Mouse (Mus musculus) retina, postnatal 1 day (tissue): ENCODE results near the gene Surf1.
A peak's percentile ranks its signal among the peaks of the same experiment; 100 is the strongest.

Experiments used
- DNase-seq: peaks from one replicate; pipeline ENCODE4 v3.0.0-alpha.2; 2012

Gene Surf1

GRCm38 (mm10) chr2:26915927-26916728, at the start of gene Surf1, which contains the start of gene Surf2:
Gene Surf1 (minus strand): TSS chr2:26916530.
Gene Surf2 (plus strand): TSS chr2:26916367.
- DNase-seq = peak; percentile 91

DNA sequence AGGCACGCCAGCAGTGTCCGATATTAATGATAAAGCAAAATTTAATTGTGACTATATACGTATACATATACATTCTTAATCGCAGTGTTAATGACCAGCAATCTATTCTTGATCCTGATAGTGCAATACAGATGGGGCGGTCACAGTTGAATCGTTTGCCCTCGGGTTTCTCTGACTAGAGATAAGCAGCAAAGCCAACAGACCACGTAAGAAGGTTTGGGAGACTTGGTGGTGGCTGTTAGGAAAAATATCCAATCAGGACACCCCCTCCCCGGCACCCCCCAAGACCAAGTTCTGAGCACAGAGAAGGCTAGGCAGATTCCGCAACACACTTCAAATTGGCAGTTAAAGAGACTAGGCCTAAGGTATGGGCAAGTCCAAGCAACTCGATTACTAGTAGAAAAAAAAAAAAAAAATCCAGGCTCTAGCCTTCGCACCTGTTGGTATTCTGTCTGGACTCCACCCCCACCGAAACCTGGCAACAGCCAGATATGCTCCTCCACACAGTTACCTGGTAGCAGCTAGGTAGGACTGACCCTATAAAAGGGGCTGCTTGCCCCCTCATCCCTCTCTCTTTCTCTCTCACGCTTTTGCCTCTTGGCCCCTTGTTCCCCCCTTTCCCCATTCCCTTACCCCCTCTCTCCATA, 48.5 kb upstream of the Surf1 start:
- DNase-seq = peak; percentile 8

DNA sequence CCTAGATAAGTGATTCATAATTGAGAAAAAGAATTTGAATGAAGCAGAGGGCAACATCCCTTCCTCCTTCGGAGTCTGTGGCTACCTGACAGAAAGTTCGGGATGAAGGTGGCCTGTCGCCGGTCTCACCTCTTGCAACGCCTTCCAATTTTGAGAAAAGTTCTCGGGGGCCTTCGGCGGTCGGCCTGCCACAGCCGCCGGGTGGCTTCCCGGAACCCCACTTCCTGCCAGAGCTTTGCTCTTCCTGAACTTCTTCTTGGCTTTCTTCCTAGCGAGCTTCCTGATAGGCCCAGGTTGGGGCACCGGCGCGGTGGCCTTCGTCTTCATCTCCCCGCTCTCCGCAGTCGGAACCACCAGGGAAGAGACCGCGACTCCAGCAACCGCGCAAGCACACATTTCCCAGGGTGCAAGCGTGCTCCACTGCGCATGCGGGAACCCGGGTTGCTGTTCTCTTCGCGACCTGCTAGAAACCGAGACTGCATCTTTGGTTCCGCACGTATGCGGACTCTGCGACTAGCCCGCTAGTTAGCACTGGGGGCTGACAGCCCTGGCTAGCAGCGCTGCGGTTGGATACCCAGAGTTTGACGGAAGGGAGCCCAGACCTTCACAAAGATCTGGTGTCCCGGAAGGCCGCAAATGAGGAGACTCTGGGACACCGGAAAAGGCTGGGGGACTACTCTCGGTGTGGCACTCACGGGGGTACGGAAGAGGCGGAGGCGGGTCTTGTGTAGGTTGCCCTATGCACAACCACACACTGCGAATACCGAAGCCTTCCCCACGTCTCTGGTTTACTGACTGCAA, 47.8 kb upstream of the Surf1 start, which contains the start of gene Rexo4:
TSS of gene Rexo4 (minus strand) at position 464 of the 801 bp plus-strand sequence.
- DNase-seq = peak; percentile 98

- DNase-seq = peak; percentile 22
Measured at GRCm38 (mm10) chr2:26960756-26961155, 44.4 kb upstream of the Surf1 start.

- no peak for DNase-seq
Measured at GRCm38 (mm10) chr2:26957488-26957859, 41.1 kb upstream of the Surf1 start.

DNA sequence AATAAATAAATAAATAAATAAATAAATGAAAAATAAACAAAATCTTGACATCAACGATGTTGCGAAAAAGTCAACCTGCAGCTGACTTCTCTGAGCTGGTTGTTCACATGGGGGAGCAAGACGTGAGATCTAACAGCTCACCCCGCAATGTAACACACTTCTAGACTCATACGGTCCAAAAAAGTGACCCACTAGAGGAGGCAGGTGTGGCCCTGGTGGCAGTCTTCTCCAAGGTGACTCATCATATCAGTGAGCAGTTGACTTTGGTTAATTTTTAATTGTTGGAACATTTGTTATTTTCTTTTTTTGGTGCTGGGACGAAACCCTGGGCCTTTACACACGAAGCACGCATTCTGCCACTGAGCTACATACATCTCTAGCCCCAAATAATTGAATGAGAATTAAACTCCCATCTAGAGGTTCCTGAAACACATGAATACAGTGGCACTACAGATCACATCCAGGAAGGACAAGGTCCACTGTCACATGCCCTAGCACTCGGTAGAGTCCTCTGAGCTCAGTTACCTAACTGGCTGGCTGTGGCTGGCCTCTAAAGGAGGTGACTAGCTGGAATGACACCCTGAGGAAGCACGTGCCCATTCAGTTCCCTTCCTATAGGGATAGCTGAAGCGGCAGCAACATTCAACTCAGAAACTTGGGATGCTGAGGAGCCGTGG, 40.6 kb upstream of the Surf1 start:
- DNase-seq = no peak

- no peak for DNase-seq
Measured at GRCm38 (mm10) chr2:26954735-26955395, 38.5 kb upstream of the Surf1 start.

- DNase-seq = no peak
Measured at GRCm38 (mm10) chr2:26952866-26953265, 36.5 kb upstream of the Surf1 start.

DNA sequence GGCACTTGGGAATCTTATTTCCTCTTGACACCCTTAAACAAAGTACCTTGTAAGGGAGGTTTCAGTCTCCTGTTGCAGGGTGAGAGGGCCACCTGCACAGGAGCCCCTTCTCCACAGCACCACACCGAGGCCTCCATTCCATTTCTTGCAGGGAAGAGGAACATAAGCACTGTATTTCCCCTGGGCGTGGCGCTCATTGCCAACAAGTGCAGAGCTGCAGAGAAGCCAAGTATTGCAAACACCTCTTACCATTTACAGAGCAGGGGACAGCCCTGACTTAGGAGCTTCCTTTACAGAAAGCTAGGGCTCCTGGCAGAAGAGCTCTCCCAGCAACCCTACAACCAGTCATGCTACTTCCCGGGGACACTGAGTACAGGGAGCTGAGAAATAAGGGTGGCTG, 35.9 kb upstream of the Surf1 start:
- DNase-seq = no peak

- DNase-seq = no peak
Measured at GRCm38 (mm10) chr2:26951346-26951905, 35.1 kb upstream of the Surf1 start.

- DNase-seq = no peak
Measured at GRCm38 (mm10) chr2:26950411-26950810, 34.1 kb upstream of the Surf1 start.

DNA sequence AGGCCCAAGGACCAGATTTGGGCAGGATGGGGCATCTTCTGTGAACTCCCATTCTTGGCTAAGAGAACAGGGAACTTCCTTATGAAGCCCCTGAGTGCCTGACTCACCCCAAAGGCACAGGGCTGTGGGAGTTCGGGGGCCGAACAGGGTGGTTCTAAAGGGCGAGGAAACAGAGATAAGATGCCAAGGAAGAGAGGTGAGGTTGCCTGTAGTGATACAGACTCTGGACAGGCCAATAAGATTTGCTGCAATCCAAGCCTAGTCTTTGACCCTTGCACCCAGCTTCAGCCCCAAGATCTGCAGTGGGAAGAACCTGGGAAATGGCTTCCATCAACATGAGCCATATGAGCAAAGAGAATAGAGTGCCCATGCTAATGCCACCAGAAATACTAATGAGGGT, 26.9 kb upstream of the Surf1 start:
- no peak for DNase-seq

GRCm38 (mm10) chr2:26941539-26941938, 25.2 kb upstream of the Surf1 start:
- peak; percentile 4 for DNase-seq

DNA sequence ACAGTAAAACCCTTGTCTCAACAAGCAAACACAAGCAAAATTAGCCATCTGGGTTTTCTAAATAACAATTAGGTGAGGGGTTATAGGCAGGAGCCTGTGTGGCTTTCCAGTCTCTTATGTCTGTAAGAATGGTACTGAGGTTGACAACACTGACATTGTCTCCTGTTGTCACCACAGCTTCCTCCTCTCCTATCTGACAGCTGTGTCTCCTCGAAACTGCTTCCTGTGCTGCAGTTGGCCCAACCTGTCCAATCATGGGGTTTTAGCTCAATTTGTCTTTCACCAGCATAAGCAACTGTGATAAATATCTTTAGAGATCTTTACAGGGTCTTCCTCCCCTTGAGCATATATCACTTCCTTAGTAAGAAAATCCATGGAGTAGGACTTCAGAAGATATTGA, 20.1 kb upstream of the Surf1 start:
- DNase-seq = no peak

DNA sequence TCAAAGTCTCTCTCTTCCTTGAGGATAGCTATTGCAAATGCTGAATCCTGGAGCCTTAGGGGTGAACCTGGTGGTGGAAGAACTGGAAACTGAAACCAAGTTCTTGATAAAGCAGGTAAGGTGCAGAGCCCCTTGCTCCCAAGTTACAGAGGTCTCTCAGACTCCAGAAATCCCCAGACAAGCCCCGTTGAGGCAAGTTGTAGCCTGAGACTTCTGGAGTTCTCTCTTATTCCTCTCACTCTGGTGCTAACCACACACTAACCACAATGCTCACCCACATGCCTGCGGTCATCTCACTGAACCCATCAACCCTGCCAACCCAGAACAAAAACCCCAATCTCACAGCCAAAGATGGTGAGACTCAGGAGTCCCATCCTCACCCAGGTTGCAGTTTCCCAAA, 19.0 kb upstream of the Surf1 start:
- DNase-seq = no peak

DNA sequence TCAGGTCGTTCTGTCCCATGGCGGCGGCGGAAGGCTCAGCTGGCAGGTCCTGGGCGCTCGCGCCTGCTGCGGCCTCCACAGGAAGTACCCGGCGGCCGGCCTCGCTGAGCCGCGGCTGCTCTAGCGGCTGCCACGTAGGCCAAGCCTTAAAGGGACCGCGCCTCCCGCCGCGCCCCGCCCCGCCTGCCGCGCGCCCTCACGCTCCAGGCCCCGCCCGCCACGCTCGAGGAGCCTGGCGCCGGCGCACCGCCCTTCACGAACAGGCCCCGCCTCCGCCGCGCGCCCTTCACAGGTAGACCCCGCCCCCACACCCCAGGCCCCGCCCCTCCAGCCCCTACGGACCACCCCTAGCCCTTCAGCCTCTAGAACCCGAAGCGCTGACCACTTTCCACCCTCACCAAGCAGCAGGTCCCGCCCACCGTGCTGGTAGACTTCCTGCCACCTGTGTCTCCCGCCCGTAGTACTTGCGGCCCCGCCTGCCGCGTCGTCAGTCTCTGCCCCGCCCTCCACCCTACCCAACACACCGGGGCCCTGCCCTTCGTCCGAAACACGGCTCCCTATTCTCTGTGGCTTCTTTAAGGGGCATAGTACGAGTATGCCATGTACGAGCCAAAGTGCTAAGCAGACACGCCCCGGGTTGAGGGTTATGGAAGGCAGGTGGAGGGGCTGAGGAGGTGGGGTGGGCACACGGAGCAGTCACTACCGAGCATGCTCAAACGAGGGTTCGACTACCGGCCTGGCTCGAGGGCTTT, 17.1 kb upstream of the Surf1 start, which contains the start of the genes Surf4 and Stkld1:
TSS of gene Surf4 (minus strand) at position 625 of the 752 bp plus-strand sequence.
TSS of gene Stkld1 (plus strand) at position 744 of the 752 bp plus-strand sequence.
- peak; percentile 95 for DNase-seq

- DNase-seq = no peak
Measured at GRCm38 (mm10) chr2:26932473-26933303, 16.4 kb upstream of the Surf1 start.

- DNase-seq = peak; percentile 76
Measured at GRCm38 (mm10) chr2:26930390-26930789, 14.1 kb upstream of the Surf1 start.

DNA sequence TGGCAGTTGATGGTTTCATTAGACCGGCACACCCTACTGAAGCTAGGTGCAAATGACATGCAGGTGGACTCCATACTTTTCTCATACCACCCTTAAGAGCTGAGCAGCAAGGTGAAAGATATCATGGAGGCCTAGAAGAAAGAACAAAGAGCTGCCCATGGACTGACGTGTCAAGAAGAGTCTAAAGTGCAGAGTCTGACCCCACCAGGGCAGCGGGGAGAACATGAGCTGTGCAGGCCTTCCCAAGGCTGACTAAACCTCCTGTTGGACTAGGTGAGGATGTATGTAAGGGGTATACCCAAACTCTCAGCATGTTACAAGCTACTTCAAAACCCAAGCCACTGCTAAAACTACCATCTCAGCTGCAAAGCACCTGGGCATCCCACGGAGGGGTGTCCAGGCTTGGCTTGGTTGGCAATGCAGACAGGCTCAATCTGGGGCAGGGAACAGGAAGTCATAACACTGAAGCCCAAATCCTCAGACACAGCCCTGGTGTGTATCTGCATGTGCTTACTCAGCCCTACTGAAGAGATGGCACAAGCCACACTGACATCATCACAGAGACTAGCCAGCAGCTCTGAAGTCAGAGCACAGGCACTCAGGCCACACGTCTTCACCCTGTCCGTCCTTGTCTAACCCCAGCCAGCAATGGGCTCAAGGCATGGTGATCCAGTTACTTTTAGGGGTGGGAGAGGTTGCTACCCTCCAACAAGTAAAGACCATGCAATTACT, 11.6 kb upstream of the Surf1 start:
- no peak for DNase-seq
